Mouse (Mus musculus): ENCODE measurements around the gene Slc39a2.

Slc39a2 gene

DNA sequence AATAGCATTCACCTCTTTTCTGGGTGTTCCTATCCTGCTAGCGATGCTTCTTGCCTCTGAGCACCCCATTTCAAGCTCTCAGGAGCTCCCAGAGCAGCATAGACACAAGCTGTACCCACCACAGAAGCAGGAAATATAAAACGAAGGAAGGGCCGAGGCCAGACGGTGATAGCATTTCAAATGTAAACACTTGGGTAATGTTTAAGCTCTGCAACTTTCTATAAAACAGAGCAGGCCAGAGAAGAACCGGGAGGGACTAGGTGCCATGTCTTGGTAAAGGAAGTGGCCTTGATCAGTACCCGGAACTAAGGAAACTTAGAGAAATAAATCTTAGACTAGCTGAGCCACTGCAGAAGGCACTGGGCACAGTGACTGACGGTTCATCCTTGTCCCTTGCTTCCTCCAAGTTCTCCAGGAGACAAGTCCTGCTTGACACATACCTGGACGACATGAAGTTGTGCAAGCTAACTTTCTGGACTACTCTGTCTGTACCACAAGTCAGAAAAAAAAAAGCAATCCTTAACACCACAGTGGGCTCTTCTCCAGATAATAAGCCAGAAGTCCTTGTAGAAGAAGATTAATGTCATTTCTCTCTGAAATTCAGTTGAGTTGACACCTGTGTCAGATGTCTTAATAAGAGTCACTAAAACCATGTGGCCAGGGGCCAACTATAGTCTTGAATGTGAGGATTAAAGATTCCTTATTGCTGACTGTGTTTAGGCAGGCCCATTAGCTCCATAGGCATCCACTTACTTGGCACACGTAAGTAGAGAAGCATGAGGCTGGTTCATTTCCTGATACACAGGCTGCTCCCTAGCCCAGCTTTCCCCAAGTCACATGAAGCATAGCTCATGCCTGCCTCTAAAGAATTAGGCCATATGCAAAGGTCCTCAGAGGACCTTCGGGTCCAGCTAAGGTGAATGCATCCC, 39.7 kb downstream of the Slc39a2 start:
- DNase-seq (ENCODE audit: low read depth, low spot score): no peak

DNA sequence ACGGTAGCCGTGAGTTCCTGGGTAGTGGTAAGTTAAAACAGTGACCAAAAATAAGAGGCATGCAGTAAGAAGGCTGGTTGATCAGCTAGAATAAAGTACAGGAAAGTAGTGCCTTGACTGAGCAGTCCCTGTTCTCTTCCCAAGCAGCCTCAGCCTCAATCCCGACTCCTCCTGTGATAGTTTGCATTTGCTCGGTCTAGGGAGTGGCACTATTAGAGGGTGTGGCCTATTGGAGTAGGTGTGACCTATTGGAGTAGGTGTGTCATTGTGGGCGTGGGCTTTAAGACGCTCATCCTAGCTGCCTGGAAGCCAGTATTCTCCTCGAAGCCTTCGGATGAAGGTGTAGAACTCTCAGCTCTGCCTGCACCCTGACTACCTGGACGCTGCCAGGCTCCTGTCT, 46.3 kb downstream of the Slc39a2 start:
- DNase-seq (ENCODE audit: low read depth, low spot score): no peak

GRCm38 (mm10) chr14:51940944-51941560, 48.4 kb downstream of the Slc39a2 start:
- DNase-seq (ENCODE audit: low read depth, low spot score): no peak

- no peak for DNase-seq (ENCODE audit: low read depth, low spot score)
These were observed 48.9 kb downstream of the Slc39a2 start for GRCm38 (mm10) chr14:51941577-51941976.

GRCm38 (mm10) chr14:51942236-51942635, 49.5 kb downstream of the Slc39a2 start:
- peak; percentile 23 for DNase-seq (ENCODE audit: low read depth, low spot score)

DNA sequence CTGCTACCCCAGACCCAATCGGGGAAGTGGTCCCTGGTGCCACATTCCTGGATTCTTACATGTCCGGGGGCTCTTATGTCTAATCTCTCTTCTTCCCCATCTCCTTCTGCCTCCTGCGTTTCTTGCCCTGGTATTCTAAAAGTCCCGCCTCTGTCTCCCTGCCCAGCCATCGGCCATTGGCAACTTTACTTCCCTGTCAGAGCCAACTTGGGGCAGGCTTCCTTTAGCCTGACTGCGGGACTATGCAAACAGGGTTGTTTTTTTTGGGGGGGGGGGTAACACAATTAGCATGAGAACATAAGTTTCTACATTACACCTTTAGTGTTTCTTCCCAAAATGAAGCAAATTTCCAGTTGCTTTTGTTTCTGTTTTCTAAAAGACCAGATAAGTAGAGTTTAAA, 50.6 kb downstream of the Slc39a2 start:
- DNase-seq (ENCODE audit: low read depth, low spot score): no peak
